Mouse (Mus musculus): ENCODE results near the gene Ivl. TPM values are rescaled to one million over a fixed set of nuclear protein-coding genes. Genes with fewer than 3 reads are reported as not detected.

Gene Ivl
- polyA plus RNA-seq (2015; fragmentation: Nextera tagmentation; extraction: Ambion mirVana): not detected in 2 replicates

GRCm38 (mm10) chr3:92573449-92574041, at the start of gene Ivl:
Ivl (minus strand) TSS chr3:92573735.
- WGBS: 89% methylated on average over 1 of the region's 1 CpGs
- no peak for ATAC-seq

GRCm38 (mm10) chr3:92621560-92621959, 48.0 kb upstream of the Ivl start, which contains the start of gene Lce6a:
Lce6a (minus strand) TSS chr3:92621660.
- H3K27ac ChIP-seq (ENCODE audit: low read length): no peak within 1 kb of the TSS
- 79% methylated on average over 2 of the region's 2 CpGs for WGBS

More at GRCm38 (mm10) chr3:92573449-92574041, at the start of gene Ivl:
- Histone ChIP-seq H3K9me3 (ENCODE audit: control insufficient read depth, low read length) (no peaks in the 10 kb centered on the region), H3K4me2 (ENCODE audit: low read length) (no peak within 1 kb of the TSS), H3K4me1 (replicated peaks; ENCODE audit: control insufficient read depth, insufficient read depth, low read length) (no peaks in the 10 kb centered on the region), H3K36me3 (ENCODE audit: control insufficient read depth, insufficient read depth) (no peaks in the 10 kb centered on the region), H3K4me3 (replicated peaks; ENCODE audit: low read length) (no peak within 1 kb of the TSS), H3K9ac (replicated peaks; ENCODE audit: low read depth, low read length) (no peak within 1 kb of the TSS), H3K27ac (ENCODE audit: low read length) (no peak within 1 kb of the TSS), H3K27me3 (replicated peaks; ENCODE audit: control insufficient read depth, insufficient read depth, low read length) (no peaks in the 10 kb centered on the region)

GRCm38 (mm10) chr3:92609804-92610203, 36.3 kb upstream of the Ivl start:
- H3K9ac ChIP-seq (replicated peaks; ENCODE audit: low read depth, low read length): no peak overlapping the region
- H3K27me3 ChIP-seq (replicated peaks; ENCODE audit: control insufficient read depth, insufficient read depth, low read length): no peaks in the 10 kb centered on the region
- H3K4me3 ChIP-seq (replicated peaks; ENCODE audit: low read length): no peak overlapping the region
- H3K4me1 ChIP-seq (replicated peaks; ENCODE audit: control insufficient read depth, insufficient read depth, low read length): no peaks in the 10 kb centered on the region
- no peak for ATAC-seq
- no peak overlapping the region for H3K27ac ChIP-seq (ENCODE audit: low read length)
- no peaks in the 10 kb centered on the region for H3K9me3 ChIP-seq (ENCODE audit: control insufficient read depth, low read length)
- no peaks in the 10 kb centered on the region for H3K36me3 ChIP-seq (ENCODE audit: control insufficient read depth, insufficient read depth)
- no peak overlapping the region for H3K4me2 ChIP-seq (ENCODE audit: low read length)
- 79% methylated on average over 1 of the region's 1 CpGs for whole genome bisulfite sequencing

More at GRCm38 (mm10) chr3:92621560-92621959, 48.0 kb upstream of the Ivl start, which contains the start of gene Lce6a:
- Histone ChIP-seq H3K4me2 (ENCODE audit: low read length) (no peak within 1 kb of the TSS), H3K4me1 (replicated peaks; ENCODE audit: control insufficient read depth, insufficient read depth, low read length) (no peaks in the 10 kb centered on the region), H3K9me3 (ENCODE audit: control insufficient read depth, low read length) (no peaks in the 10 kb centered on the region), H3K9ac (replicated peaks; ENCODE audit: low read depth, low read length) (no peak within 1 kb of the TSS), H3K27me3 (replicated peaks; ENCODE audit: control insufficient read depth, insufficient read depth, low read length) (no peaks in the 10 kb centered on the region), H3K36me3 (ENCODE audit: control insufficient read depth, insufficient read depth) (no peaks in the 10 kb centered on the region), H3K4me3 (replicated peaks; ENCODE audit: low read length) (no peak within 1 kb of the TSS)
- no peak for ATAC-seq

- Histone ChIP-seq H3K4me1 (replicated peaks; ENCODE audit: control insufficient read depth, insufficient read depth, low read length) (no peaks in the 10 kb centered on the region), H3K36me3 (ENCODE audit: control insufficient read depth, insufficient read depth) (no peaks in the 10 kb centered on the region), H3K27me3 (replicated peaks; ENCODE audit: control insufficient read depth, insufficient read depth, low read length) (no peaks in the 10 kb centered on the region), H3K4me3 (replicated peaks; ENCODE audit: low read length) (no peak within 1 kb of the TSS), H3K27ac (ENCODE audit: low read length) (no peak within 1 kb of the TSS), H3K9me3 (ENCODE audit: control insufficient read depth, low read length) (no peaks in the 10 kb centered on the region), H3K4me2 (ENCODE audit: low read length) (no peak within 1 kb of the TSS), H3K9ac (replicated peaks; ENCODE audit: low read depth, low read length) (no peak within 1 kb of the TSS)
- ATAC-seq: no peak
Observed at GRCm38 (mm10) chr3:92607392-92607791, 33.9 kb upstream of the Ivl start, which contains the start of gene 2210017I01Rik. 2210017I01Rik (minus strand) TSS chr3:92607492.

GRCm38 (mm10) chr3:92602169-92602568, 28.6 kb upstream of the Ivl start:
- no peaks in the 10 kb centered on the region; the same call in 1 of the 2 replicates for H3K9me3 ChIP-seq (ENCODE audit: control insufficient read depth, low read length)
- no peak overlapping the region for H3K9ac ChIP-seq (replicated peaks; ENCODE audit: low read depth, low read length)
- H3K36me3 ChIP-seq (ENCODE audit: control insufficient read depth, insufficient read depth): no peaks in the 10 kb centered on the region
- H3K4me2 ChIP-seq (ENCODE audit: low read length): no peak overlapping the region
- no peak overlapping the region for H3K27ac ChIP-seq (ENCODE audit: low read length)
- no peaks in the 10 kb centered on the region for H3K27me3 ChIP-seq (replicated peaks; ENCODE audit: control insufficient read depth, insufficient read depth, low read length)
- 38% methylated on average over 1 of the region's 1 CpGs for WGBS
- no peak overlapping the region for H3K4me3 ChIP-seq (replicated peaks; ENCODE audit: low read length)
- H3K4me1 ChIP-seq (replicated peaks; ENCODE audit: control insufficient read depth, insufficient read depth, low read length): no peaks in the 10 kb centered on the region
- ATAC-seq: no peak

GRCm38 (mm10) chr3:92600456-92600855, 26.9 kb upstream of the Ivl start:
- WGBS: 54% methylated on average over 1 of the region's 1 CpGs
- Histone ChIP-seq H3K27ac (ENCODE audit: low read length) (no peak overlapping the region), H3K36me3 (ENCODE audit: control insufficient read depth, insufficient read depth) (no peaks in the 10 kb centered on the region), H3K4me3 (replicated peaks; ENCODE audit: low read length) (no peak overlapping the region), H3K9ac (replicated peaks; ENCODE audit: low read depth, low read length) (no peak overlapping the region), H3K27me3 (replicated peaks; ENCODE audit: control insufficient read depth, insufficient read depth, low read length) (no peaks in the 10 kb centered on the region), H3K9me3 (ENCODE audit: control insufficient read depth, low read length) (no peaks in the 10 kb centered on the region; the same call in 1 of the 2 replicates), H3K4me1 (replicated peaks; ENCODE audit: control insufficient read depth, insufficient read depth, low read length) (no peaks in the 10 kb centered on the region), H3K4me2 (ENCODE audit: low read length) (no peak overlapping the region)
- no peak for ATAC-seq

GRCm38 (mm10) chr3:92599973-92600372, 26.4 kb upstream of the Ivl start:
- H3K9ac ChIP-seq (replicated peaks; ENCODE audit: low read depth, low read length): no peak overlapping the region
- no peaks in the 10 kb centered on the region for H3K4me1 ChIP-seq (replicated peaks; ENCODE audit: control insufficient read depth, insufficient read depth, low read length)
- H3K4me2 ChIP-seq (ENCODE audit: low read length): no peak overlapping the region
- H3K4me3 ChIP-seq (replicated peaks; ENCODE audit: low read length): no peak overlapping the region
- no peak for ATAC-seq
- H3K27me3 ChIP-seq (replicated peaks; ENCODE audit: control insufficient read depth, insufficient read depth, low read length): no peaks in the 10 kb centered on the region
- H3K27ac ChIP-seq (ENCODE audit: low read length): no peak overlapping the region
- H3K36me3 ChIP-seq (ENCODE audit: control insufficient read depth, insufficient read depth): no peaks in the 10 kb centered on the region
- H3K9me3 ChIP-seq (ENCODE audit: control insufficient read depth, low read length): no peaks in the 10 kb centered on the region; the same call in 1 of the 2 replicates

- H3K4me3 ChIP-seq (replicated peaks; ENCODE audit: low read length): no peak overlapping the region
- no peaks in the 10 kb centered on the region for H3K27me3 ChIP-seq (replicated peaks; ENCODE audit: control insufficient read depth, insufficient read depth, low read length)
- no peak overlapping the region for H3K4me2 ChIP-seq (ENCODE audit: low read length)
- no peaks in the 10 kb centered on the region for H3K4me1 ChIP-seq (replicated peaks; ENCODE audit: control insufficient read depth, insufficient read depth, low read length)
- H3K27ac ChIP-seq (ENCODE audit: low read length): no peak overlapping the region
- no peaks in the 10 kb centered on the region; the same call in 1 of the 2 replicates for H3K9me3 ChIP-seq (ENCODE audit: control insufficient read depth, low read length)
- no peak overlapping the region for H3K9ac ChIP-seq (replicated peaks; ENCODE audit: low read depth, low read length)
- 91% methylated on average over 2 of the region's 2 CpGs for WGBS
- no peak for ATAC-seq
- no peaks in the 10 kb centered on the region for H3K36me3 ChIP-seq (ENCODE audit: control insufficient read depth, insufficient read depth)
Observed at GRCm38 (mm10) chr3:92598429-92598828, 24.9 kb upstream of the Ivl start.

- Histone ChIP-seq H3K9me3 (ENCODE audit: control insufficient read depth, low read length) (no peaks in the 10 kb centered on the region), H3K27me3 (replicated peaks; ENCODE audit: control insufficient read depth, insufficient read depth, low read length) (no peaks in the 10 kb centered on the region), H3K36me3 (ENCODE audit: control insufficient read depth, insufficient read depth) (no peaks in the 10 kb centered on the region), H3K4me3 (replicated peaks; ENCODE audit: low read length) (no peak within 1 kb of the TSS), H3K4me2 (ENCODE audit: low read length) (no peak within 1 kb of the TSS), H3K27ac (ENCODE audit: low read length) (no peak within 1 kb of the TSS), H3K9ac (replicated peaks; ENCODE audit: low read depth, low read length) (no peak within 1 kb of the TSS), H3K4me1 (replicated peaks; ENCODE audit: control insufficient read depth, insufficient read depth, low read length) (no peaks in the 10 kb centered on the region)
- 89% methylated on average over 1 of the region's 1 CpGs for WGBS
- ATAC-seq: no peak
Observed at GRCm38 (mm10) chr3:92588858-92589257, 15.3 kb upstream of the Ivl start, which contains the start of gene Smcp. Smcp (minus strand) TSS chr3:92588997.
